Mouse (Mus musculus) adrenal gland, adult 2 months (tissue): Measurements from ENCODE around the gene S100a7a. TPM values are rescaled to one million over a fixed set of nuclear protein-coding genes. Genes with fewer than 3 reads are reported as not detected.

ENCODE experiments used
- polyA plus RNA-seq: library from polyadenylated mRNA; depleted of rRNA; stranded (reverse); fragments of >200 nt; gene quantifications from 2 replicates; pipeline ENCODE4 v1.2.3, GENCODE M21; 2012; rRNA removed
- total RNA-seq, 2 experiments: library from RNA; stranded (reverse); gene quantifications; 2 replicates each; pipeline ENCODE4 v1.2.3; 2021

The S100a7a gene
- total and polyA plus RNA-seq, 3 experiments: 0.12 to 0.45 (median 0.43) TPM

Other genes with a start within 250 kb of the S100a7a start
- 10 to 100 TPM; 81.0 to 90.6 TPM for gene Ints3, start 220.4 kb upstream of the S100a7a start, total RNA-seq
- 32.2 and 40.2 TPM in 2 replicates for gene Ints3, start 220.4 kb upstream of the S100a7a start, polyA plus RNA-seq
- 100 to 1,000 TPM; 193 to 290 TPM for gene Npr1, start 188.2 kb upstream of the S100a7a start, total RNA-seq
- gene Npr1, start 188.2 kb upstream of the S100a7a start, polyA plus RNA-seq: 367 and 435 TPM in 2 replicates
- gene Ilf2, start 177.9 kb upstream of the S100a7a start, total RNA-seq: 10 to 100 TPM; 52.3 to 54.4 TPM
- 8.6 and 10.2 TPM in 2 replicates for gene Ilf2, start 177.9 kb upstream of the S100a7a start, polyA plus RNA-seq
- gene Snapin, start 163.0 kb upstream of the S100a7a start, total RNA-seq: 10 to 100 TPM; 72.1 to 73.8 TPM
- gene Snapin, start 163.0 kb upstream of the S100a7a start, polyA plus RNA-seq: 23.8 and 32.5 TPM in 2 replicates
- 100 to 1,000 TPM; 105 to 110 TPM for gene Chtop, start 144.5 kb upstream of the S100a7a start, total RNA-seq
- 34.5 and 37.2 TPM in 2 replicates for gene Chtop, start 144.5 kb upstream of the S100a7a start, polyA plus RNA-seq
- 100 to 1,000 TPM; 199 to 282 TPM for gene S100a1, start 139.6 kb upstream of the S100a7a start, total RNA-seq
- gene S100a1, start 139.6 kb upstream of the S100a7a start, polyA plus RNA-seq: 81.4 and 98.2 TPM in 2 replicates
- 10 to 100 TPM; 28.5 to 51.2 TPM for gene S100a13, start 139.6 kb upstream of the S100a7a start, total RNA-seq
- 19.7 and 26.7 TPM in 2 replicates for gene S100a13, start 139.6 kb upstream of the S100a7a start, polyA plus RNA-seq
- under 1 TPM in 1 of 2 experiments, not detected in 1; 0.31 TPM for gene S100a14, start 127.2 kb upstream of the S100a7a start, total RNA-seq
- gene S100a14, start 127.2 kb upstream of the S100a7a start, polyA plus RNA-seq: not detected in 2 replicates
- 10 to 100 TPM; 63.5 to 70.4 TPM for gene S100a16, start 116.8 kb upstream of the S100a7a start, total RNA-seq
- 84.6 and 86.1 TPM in 2 replicates for gene S100a16, start 116.8 kb upstream of the S100a7a start, polyA plus RNA-seq
- under 1 TPM in 1 of 2 experiments, not detected in 1; 0.66 TPM for gene S100a3, start 93.4 kb upstream of the S100a7a start, total RNA-seq
- 0.46 TPM in 1 of 2 replicates, not detected in the other for gene S100a3, start 93.4 kb upstream of the S100a7a start, polyA plus RNA-seq
- gene S100a2, start 63.8 kb upstream of the S100a7a start, total RNA-seq: not detected
- gene S100a2, start 63.8 kb upstream of the S100a7a start, polyA plus RNA-seq: not detected in 2 replicates
- gene Gm42674, start 52.1 kb upstream of the S100a7a start, total RNA-seq: not detected
- gene Gm42674, start 52.1 kb upstream of the S100a7a start, polyA plus RNA-seq: not detected in 2 replicates
- gene S100a4, start 50.2 kb upstream of the S100a7a start, total RNA-seq: 10 to 100 TPM in 1 of 2 experiments, 1 to 10 TPM in 1; 3.1 to 20.7 TPM
- 0.88 and 1.0 TPM in 2 replicates for gene S100a4, start 50.2 kb upstream of the S100a7a start, polyA plus RNA-seq
- gene S100a5, start 45.5 kb upstream of the S100a7a start, total RNA-seq: not detected
- gene S100a5, start 45.5 kb upstream of the S100a7a start, polyA plus RNA-seq: not detected in 2 replicates
- 100 to 1,000 TPM in 1 of 2 experiments, 10 to 100 TPM in 1; 29.3 to 101 TPM for gene S100a6, start 41.1 kb upstream of the S100a7a start, total RNA-seq
- gene S100a6, start 41.1 kb upstream of the S100a7a start, polyA plus RNA-seq: 43.4 and 55.2 TPM in 2 replicates
- 1 to 10 TPM; 3.2 to 3.6 TPM for gene S100a8, start 15.0 kb downstream of the S100a7a start, total RNA-seq
- not detected in 2 replicates for gene S100a8, start 15.0 kb downstream of the S100a7a start, polyA plus RNA-seq
- 1 to 10 TPM; 2.7 to 3.9 TPM for gene S100a9, start 41.7 kb downstream of the S100a7a start, total RNA-seq
- gene S100a9, start 41.7 kb downstream of the S100a7a start, polyA plus RNA-seq: not detected in 2 replicates
- not detected for gene Pglyrp4, start 72.9 kb downstream of the S100a7a start, total RNA-seq
- gene Pglyrp4, start 72.9 kb downstream of the S100a7a start, polyA plus RNA-seq: not detected in 2 replicates
- gene Gm5849, start 123.9 kb downstream of the S100a7a start, total RNA-seq: not detected
- gene Gm5849, start 123.9 kb downstream of the S100a7a start, polyA plus RNA-seq: not detected in 2 replicates